Mouse (Mus musculus) ovary, adult 10 weeks (tissue): ENCODE measurements around the gene Adck2. TPM values are rescaled to one million over a fixed set of nuclear protein-coding genes. Genes with fewer than 3 reads are reported as not detected.

Experiments
- polyA plus RNA-seq: library from polyadenylated mRNA; stranded (reverse); fragments of 350-450 nt; fragmentation: Illumina TruSeq; extraction: RNeasy Lipid Tissue Mini Kit (QIAGEN cat#74804); gene quantifications from one replicate; pipeline ENCODE4 v1.2.3, GENCODE M21; 2014

Gene Adck2
- 5.6 TPM for polyA plus RNA-seq

DNA sequence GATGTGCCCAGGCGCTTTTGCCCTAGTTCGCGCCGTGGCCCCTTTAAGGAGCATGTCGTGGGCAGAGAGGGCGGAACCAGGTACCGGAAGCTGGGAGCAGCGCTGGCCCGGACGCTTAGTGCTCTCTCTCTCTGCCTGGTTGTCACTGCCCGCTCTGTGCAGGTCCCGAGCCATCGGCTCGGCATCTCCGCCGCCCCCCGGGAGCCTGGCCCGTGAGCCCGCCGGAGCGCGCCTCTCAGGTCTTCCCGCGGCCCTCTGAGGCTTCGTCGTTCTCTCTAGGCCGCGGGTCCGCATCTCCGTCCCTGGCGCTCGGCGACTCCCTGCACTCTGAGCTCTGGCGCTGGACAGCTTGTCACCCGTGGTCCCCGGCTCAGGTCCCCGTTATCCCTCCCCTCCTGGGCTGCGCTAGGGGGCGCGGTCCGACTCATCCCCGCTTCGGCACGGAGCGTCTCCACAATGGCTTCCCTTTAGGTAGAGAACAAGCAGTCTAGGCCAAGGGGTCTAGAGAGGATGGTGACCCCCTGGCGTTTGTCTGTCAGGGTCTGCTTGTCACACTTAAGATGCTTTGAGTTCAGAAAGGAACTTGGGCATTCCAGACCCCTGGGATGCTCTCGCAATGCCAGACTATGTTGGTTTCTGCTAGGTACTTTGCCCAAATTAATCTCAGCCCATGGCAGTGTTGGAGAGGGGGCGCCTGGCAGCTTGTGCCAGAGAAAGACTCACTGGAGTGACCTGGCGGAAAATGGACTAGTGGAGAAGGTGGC, at the start of gene Adck2:
Adck2 (plus strand) TSS at position 83 of the 764 bp plus-strand sequence.

DNA sequence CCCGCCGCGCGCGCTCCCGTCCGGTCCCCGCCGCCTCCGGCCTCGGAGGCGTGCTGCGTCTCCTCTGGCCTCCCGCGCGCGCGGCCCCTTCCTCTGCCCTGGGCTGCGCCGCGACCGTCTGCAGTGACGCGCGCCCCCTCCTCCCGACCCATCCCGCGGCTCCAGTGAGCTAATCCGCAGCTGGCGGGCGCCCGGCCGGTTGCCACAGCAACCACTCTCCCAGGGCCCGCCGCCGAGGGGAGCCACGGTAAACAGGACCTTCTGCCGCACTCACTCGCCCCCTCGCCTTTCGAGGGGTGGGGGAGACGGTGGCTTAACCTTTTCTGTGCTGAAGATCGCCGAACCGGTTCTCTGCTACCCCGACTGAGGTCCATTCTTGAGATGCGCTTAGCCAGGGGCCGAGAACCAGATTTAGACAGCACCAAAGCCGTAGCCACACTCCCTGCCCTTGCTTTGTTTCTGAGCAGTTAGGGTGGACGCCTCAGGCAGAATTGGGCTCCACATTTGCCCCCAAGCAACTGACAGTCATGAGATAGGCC, 15.9 kb upstream of the Adck2 start, which contains the start of gene Dennd2a:
Dennd2a (minus strand) TSS at position 145 of the 539 bp plus-strand sequence.

DNA sequence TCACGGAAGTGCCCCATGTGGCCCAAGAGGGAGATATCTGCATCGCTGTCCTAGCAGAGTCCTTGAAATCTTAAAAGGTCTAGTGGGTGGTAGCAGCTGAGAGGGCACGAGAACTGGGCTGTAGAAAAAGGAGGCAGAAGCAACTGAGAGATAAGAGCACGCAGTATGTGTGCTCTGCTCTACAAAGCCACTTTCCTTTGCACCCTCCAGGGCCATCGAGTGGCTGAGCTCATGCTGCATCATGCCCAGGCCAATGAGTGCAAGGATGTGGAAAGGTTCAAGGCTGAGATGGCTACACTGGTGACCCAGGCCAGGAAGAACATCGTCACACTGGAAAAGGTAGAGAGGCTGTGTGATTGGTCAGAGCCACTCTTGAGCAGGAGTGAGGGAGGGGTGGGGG, 11.8 kb downstream of the Adck2 start, which contains the start of gene Gm42420:
Gm42420 (plus strand) TSS at position 237 of the 400 bp plus-strand sequence.

DNA sequence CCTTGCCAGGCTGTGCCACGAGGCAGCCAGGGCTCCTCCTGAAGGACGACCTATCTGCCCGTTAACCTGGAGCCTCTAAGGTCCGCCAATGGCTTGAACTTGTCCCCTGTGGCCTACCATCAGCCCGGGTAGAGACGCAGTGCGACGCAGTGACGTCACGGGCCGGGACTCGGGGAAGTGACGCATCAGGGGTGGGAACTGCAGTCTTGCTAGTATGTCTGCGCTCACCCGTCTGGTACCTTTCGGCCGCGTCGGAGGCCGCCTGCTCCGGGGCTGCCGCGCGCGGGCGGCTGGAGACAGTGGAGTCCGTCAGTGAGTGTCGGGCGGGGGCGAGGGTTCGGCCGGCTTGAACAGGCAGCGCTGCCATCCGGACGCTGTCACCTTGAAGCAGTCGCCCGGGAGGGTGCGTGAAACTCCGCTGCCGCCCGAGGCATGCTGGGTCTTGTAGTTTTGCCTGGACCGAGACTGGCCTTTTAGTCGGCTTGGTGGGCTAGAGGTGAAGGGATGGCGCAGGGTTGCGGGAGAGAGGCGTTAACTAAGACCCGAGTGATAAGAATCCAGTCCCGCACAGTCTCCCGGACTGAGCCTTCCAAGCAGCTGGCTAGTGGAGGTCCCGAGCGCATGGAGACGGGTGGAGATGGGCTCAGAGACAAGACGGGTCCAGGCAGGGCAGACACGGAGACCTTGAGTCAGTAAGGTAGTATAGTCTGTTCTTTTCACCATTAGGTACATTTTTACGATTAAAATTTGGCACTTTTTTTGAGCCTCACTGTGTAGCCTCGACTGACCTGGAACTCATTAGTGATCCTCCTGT, 18.9 kb downstream of the Adck2 start, which contains the start of gene Ndufb2:
Ndufb2 (plus strand) TSS at position 174 of the 814 bp plus-strand sequence.

Other genes with a start within 250 kb of the Adck2 start
- 46.1 TPM for gene Slc37a3, start 196.2 kb upstream of the Adck2 start, polyA plus RNA-seq
- gene Rab19, start 192.7 kb upstream of the Adck2 start, polyA plus RNA-seq: not detected
- gene Mkrn1, start 153.4 kb upstream of the Adck2 start, polyA plus RNA-seq: 52.5 TPM
- gene Dennd2a, start 16.0 kb upstream of the Adck2 start, polyA plus RNA-seq: 3.8 TPM
- gene Gm42420, start 11.9 kb downstream of the Adck2 start, polyA plus RNA-seq: not detected
- 54.0 TPM for gene Ndufb2, start 18.7 kb downstream of the Adck2 start, polyA plus RNA-seq
- 51.3 TPM for gene Braf, start 151.6 kb downstream of the Adck2 start, polyA plus RNA-seq
- gene Mrps33, start 237.1 kb downstream of the Adck2 start, polyA plus RNA-seq: 211 TPM